Mouse (Mus musculus): ENCODE results near the gene Slc28a3. TPM values are rescaled to one million over a fixed set of nuclear protein-coding genes. Genes with fewer than 3 reads are reported as not detected.

The Slc28a3 gene
- polyA plus RNA-seq, 1 experiment from 2014 or later, result not detected

DNA sequence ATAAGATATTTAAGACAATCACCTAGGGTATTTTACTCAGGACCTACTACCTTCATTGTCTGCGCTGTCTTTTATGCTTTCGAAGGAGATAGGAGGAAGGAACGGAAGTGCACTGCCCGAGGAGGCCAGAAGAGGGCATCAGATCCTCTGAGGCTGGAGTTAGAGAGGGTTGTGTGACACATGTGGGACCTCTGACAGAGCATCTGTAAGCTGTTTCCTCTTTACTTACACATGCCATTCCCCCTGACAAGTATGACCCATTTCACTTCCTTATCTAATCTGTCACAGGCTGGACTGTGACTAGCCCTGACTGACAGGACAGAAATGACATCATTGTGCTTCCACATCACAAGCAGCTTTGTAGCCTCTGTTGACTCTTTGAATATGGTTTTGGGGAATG is 94.4 kb downstream of the Slc28a3 start:
- H3K4me1 ChIP-seq, result no peaks in the 10 kb centered on the region
- no peaks in the 10 kb centered on the region for H3K9me3 ChIP-seq
- no peak overlapping the region for H3K4me2 ChIP-seq (replicated peaks)
- H3K27me3 ChIP-seq, result no peaks in the 10 kb centered on the region
- no peak for ATAC-seq (replicated peaks)
- H3K4me3 ChIP-seq, result no peak overlapping the region
- no peaks in the 10 kb centered on the region for H3K36me3 ChIP-seq
- H3K27ac ChIP-seq (replicated peaks), result no peak overlapping the region
- H3K9ac ChIP-seq (replicated peaks), result no peak overlapping the region
- WGBS, result 95% methylated on average over 4 of the region's 4 CpGs

DNA sequence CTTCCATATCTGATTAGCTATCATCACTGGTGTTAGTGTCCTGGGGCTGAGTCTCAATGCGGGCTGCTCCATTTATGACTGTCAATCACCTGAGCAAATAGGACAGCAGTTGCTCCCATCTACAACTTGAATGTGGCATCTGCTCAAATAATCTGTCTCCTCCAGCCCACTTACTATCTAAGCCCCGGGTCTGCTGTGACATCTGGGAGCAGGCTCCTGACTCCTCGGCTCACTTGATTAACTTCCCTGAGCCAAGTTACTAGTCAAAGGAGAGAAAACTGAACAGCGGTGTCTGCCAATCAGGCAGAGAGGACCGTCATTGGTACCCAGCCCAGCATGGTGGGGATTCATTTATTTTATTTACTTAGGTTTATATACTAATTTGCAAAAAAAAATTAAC is 95.0 kb downstream of the Slc28a3 start:
- Histone ChIP-seq H3K27me3 (no peaks in the 10 kb centered on the region), H3K4me3 (no peak overlapping the region), H3K4me2 (replicated peaks) (no peak overlapping the region), H3K4me1 (no peaks in the 10 kb centered on the region), H3K27ac (replicated peaks) (no peak overlapping the region), H3K9ac (replicated peaks) (no peak overlapping the region), H3K36me3 (no peaks in the 10 kb centered on the region), H3K9me3 (no peaks in the 10 kb centered on the region)
- 79% methylated on average over 5 of the region's 5 CpGs for WGBS
- no peak for ATAC-seq (replicated peaks)

DNA sequence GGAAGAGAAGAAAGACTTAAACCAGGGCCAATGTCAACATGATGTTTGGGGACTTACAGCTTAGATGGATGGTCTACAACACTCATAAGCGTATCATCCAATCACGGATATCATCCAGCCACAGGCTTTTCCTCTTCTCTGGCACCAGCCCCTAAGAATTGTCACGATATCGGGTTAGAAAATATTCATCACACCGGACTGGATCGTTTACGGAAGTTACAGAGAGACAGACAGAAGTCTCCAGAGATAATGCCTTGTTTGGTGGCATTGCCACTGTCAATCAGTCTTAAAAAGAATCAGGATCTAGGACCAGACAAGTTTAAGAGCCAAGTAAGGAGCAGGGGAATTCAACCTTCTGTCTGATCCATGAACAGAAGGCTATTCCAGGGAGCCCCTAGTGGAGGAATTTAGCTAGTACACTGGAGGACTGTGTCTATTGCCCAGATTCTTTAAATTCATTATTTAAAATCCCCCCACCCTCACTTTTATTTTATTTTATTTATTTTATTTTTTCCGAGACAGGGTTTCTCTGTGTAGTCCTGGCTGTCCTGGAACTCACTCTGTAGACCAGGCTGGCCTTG is 96.4 kb downstream of the Slc28a3 start:
- Histone ChIP-seq H3K4me2 (replicated peaks) (no peak overlapping the region), H3K36me3 (no peaks in the 10 kb centered on the region), H3K4me3 (no peak overlapping the region), H3K4me1 (no peaks in the 10 kb centered on the region), H3K27ac (replicated peaks) (no peak overlapping the region), H3K9me3 (no peaks in the 10 kb centered on the region), H3K9ac (replicated peaks) (no peak overlapping the region), H3K27me3 (no peaks in the 10 kb centered on the region)
- no peak for ATAC-seq (replicated peaks)
- WGBS, result 87% methylated on average over 8 of the region's 8 CpGs

DNA sequence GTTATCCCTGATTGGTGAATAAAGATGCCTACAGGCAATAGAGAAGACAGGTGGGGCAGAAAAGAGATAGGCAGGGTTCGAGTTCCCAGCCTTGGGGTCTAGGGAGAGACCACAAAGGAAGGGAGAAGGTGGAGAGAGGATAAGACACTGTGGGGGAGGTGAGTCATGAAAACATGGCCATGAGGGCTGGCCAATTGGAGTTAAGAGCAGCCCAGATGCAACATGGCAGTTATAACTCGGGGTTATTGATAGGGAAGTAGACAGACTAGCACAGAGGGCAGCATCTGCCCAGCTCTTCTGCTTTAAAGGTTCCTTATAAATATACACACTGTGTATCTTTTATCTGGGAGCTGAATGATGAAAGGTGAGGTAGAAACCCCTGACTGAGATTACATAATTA is 98.8 kb downstream of the Slc28a3 start:
- H3K27ac ChIP-seq (replicated peaks), result no peak overlapping the region
- ATAC-seq (replicated peaks), result no peak
- no peaks in the 10 kb centered on the region for H3K9me3 ChIP-seq
- H3K36me3 ChIP-seq, result no peaks in the 10 kb centered on the region
- WGBS, result 73% methylated on average over 2 of the region's 2 CpGs
- no peaks in the 10 kb centered on the region for H3K27me3 ChIP-seq
- H3K4me3 ChIP-seq, result no peak overlapping the region
- peaks cover 10% of the 10 kb centered on the region; the same call in 1 of the 2 replicates for H3K4me1 ChIP-seq
- no peak overlapping the region for H3K4me2 ChIP-seq (replicated peaks)
- no peak overlapping the region for H3K9ac ChIP-seq (replicated peaks)

DNA sequence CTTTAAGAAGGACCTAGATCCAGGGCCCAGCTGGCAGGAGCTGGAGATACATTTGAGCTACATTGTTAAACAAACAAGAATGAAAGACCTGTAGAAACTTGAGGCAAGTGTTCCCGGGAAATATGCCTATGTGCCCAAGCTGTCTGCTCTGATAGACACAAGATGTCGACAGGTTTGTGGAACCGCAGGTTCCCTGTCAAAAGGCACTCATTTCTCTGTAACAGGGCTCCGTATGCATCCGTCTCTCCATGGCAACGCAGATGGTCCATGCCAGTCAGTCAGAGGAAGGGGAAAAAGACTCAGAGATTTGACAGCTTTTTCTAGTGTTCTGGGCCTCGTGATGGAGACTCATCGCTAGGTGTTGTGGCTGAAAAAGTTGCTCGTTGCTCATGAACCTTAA is 99.4 kb downstream of the Slc28a3 start:
- H3K9ac ChIP-seq (replicated peaks), result no peak overlapping the region
- no peaks in the 10 kb centered on the region for H3K9me3 ChIP-seq
- WGBS, result 66% methylated on average over 9 of the region's 9 CpGs
- H3K27me3 ChIP-seq, result no peaks in the 10 kb centered on the region
- no peak overlapping the region for H3K27ac ChIP-seq (replicated peaks)
- H3K4me1 ChIP-seq, result peaks cover 12% of the 10 kb centered on the region; the same call in 1 of the 2 replicates
- ATAC-seq (replicated peaks), result no peak
- no peak overlapping the region for H3K4me2 ChIP-seq (replicated peaks)
- H3K4me3 ChIP-seq, result no peak overlapping the region
- no peaks in the 10 kb centered on the region for H3K36me3 ChIP-seq

DNA sequence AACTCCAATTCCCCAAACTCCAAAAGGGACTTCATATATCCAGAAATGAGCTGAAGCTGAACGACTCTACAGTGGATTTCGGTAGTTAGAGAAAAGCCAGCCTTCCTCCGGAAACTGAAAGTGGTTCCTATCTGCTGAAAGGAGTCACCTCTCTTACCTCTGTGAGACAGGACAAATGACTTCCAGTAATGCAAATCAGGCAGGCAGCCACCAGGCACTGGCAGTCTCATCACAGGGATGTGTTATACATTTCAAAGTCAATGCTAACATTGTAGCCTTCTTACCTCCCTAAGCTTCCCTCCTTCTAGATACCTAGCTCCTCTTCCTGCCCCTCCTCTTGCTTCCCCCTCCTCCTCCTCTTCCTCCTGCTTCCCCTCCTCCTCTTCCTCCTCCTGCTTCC is 101.4 kb downstream of the Slc28a3 start:
- Histone ChIP-seq H3K36me3 (no peaks in the 10 kb centered on the region), H3K27ac (replicated peaks) (no peak overlapping the region), H3K4me2 (replicated peaks) (no peak overlapping the region), H3K9me3 (no peaks in the 10 kb centered on the region), H3K27me3 (no peaks in the 10 kb centered on the region), H3K9ac (replicated peaks) (no peak overlapping the region), H3K4me3 (no peak overlapping the region), H3K4me1 (peaks cover 12% of the 10 kb centered on the region; the same call in 1 of the 2 replicates)
- 77% methylated on average over 3 of the region's 3 CpGs for WGBS
- no peak for ATAC-seq (replicated peaks)

DNA sequence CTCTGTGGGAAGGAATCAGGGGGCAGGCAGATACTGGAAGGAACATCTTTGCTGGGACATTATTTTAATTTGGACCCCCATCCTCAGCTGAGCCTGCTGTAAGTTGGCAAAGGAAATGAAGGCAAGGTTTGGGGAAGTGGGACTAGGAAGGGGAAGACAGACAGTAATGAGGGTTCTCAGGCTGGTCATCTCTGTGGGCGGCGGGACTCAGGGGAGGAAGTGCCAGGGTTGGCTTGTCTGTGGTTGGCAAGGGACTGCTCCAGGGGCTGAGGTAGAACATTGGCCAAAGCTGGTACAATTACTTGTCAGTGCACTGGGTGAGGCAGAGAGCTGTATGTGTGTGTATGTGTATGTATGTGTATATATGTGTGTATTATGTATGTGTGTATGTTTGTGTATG is 107.1 kb downstream of the Slc28a3 start:
- ATAC-seq (replicated peaks), result no peak
- WGBS, result 82% methylated on average over 2 of the region's 2 CpGs
- Histone ChIP-seq H3K9me3 (no peaks in the 10 kb centered on the region), H3K27me3 (no peaks in the 10 kb centered on the region), H3K27ac (replicated peaks) (no peak overlapping the region), H3K4me1 (peaks cover 12% of the 10 kb centered on the region; the same call in 1 of the 2 replicates), H3K9ac (replicated peaks) (no peak overlapping the region), H3K36me3 (no peaks in the 10 kb centered on the region), H3K4me3 (no peak overlapping the region), H3K4me2 (replicated peaks) (no peak overlapping the region)

DNA sequence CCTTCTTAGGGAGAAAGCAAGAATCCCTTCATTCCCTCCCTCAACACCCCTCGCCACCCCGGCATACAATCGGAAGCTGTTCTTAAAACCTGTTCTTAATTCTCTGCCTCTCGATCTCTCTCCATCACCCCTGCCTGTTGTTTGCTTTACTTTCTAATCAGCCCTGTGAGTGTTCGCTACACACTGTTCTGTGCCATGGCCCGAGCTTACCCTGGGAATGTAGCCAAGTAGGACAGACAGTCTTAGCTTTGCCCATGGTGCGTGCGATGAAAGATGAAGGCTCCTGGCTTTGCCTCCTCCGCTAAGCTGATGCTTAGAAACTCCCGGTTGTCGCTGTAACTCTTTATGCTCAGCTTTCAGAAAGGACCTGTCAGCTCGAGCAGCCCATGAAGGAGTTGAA is 112.9 kb downstream of the Slc28a3 start:
- ATAC-seq (replicated peaks), result no peak
- Histone ChIP-seq H3K9ac (replicated peaks) (no peak overlapping the region), H3K4me2 (replicated peaks) (no peak overlapping the region), H3K27me3 (no peaks in the 10 kb centered on the region), H3K4me3 (no peak overlapping the region), H3K27ac (replicated peaks) (no peak overlapping the region), H3K36me3 (no peaks in the 10 kb centered on the region), H3K9me3 (no peaks in the 10 kb centered on the region), H3K4me1 (peaks cover 17% of the 10 kb centered on the region)
- WGBS, result 50% methylated on average over 12 of the region's 12 CpGs

Other genes starting within 250 kb of the Slc28a3 start
- 20.5 and 21.1 TPM in 2 replicates for gene 2210016F16Rik, start 225.7 kb downstream of the Slc28a3 start, polyA plus RNA-seq (2015; fragmentation: Nextera tagmentation; extraction: Ambion mirVana)
- gene Rmi1, start 208.6 kb downstream of the Slc28a3 start, polyA plus RNA-seq (2015; fragmentation: Nextera tagmentation; extraction: Ambion mirVana), result 23.1 and 23.4 TPM in 2 replicates
- 1,957 and 1,973 TPM in 2 replicates for gene Hnrnpk, start 207.5 kb downstream of the Slc28a3 start, polyA plus RNA-seq (2015; fragmentation: Nextera tagmentation; extraction: Ambion mirVana)
- gene Ntrk2, start 195.7 kb upstream of the Slc28a3 start, polyA plus RNA-seq (2015; fragmentation: Nextera tagmentation; extraction: Ambion mirVana), result 87.4 and 97.0 TPM in 2 replicates

Measured in forebrain, embryonic 15.5 days (tissue).